Mouse (Mus musculus) gastrocnemius, postnatal 10 days (tissue): ENCODE measurements at regions not wholly inside any gene's neighbourhood (a gene's known extent, or its start where the extent isn't known, plus 50 kb on each side); places are given as distances from the start of the nearest gene placed in this dataset.

ENCODE experiments used
- DNase-seq: peaks from one replicate; pipeline ENCODE4 v3.0.0; 2021; ENCODE audit warnings: mixed read lengths

GRCm38 (mm10) chr7:74877466-74877865 is 322.9 kb upstream of the Slco3a1 start:
- no peak for DNase-seq

- no peak for DNase-seq
Observed at GRCm38 (mm10) chr7:74876667-74877066, 322.1 kb upstream of the Slco3a1 start.

GRCm38 (mm10) chr7:74870250-74870649 is 315.7 kb upstream of the Slco3a1 start:
- DNase-seq = no peak

GRCm38 (mm10) chr7:74862727-74863126 is 308.1 kb upstream of the Slco3a1 start:
- DNase-seq = peak; percentile 4

GRCm38 (mm10) chr7:74844306-74844929 is 289.8 kb upstream of the Slco3a1 start:
- no peak for DNase-seq

- no peak for DNase-seq
Observed at GRCm38 (mm10) chr7:74823286-74823685, 268.7 kb upstream of the Slco3a1 start.

GRCm38 (mm10) chr7:74793241-74793640 is 238.7 kb upstream of the Slco3a1 start:
- DNase-seq = no peak

GRCm38 (mm10) chr7:74788696-74789095 is 234.1 kb upstream of the Slco3a1 start:
- no peak for DNase-seq

GRCm38 (mm10) chr7:74771435-74772406 is 217.1 kb upstream of the Slco3a1 start:
- no peak for DNase-seq

GRCm38 (mm10) chr7:74766550-74766949 is 212.0 kb upstream of the Slco3a1 start:
- no peak for DNase-seq

- no peak for DNase-seq
Observed at GRCm38 (mm10) chr7:74757469-74757868, 202.9 kb upstream of the Slco3a1 start.

- DNase-seq = no peak
Observed at GRCm38 (mm10) chr7:74747704-74748103, 193.1 kb upstream of the Slco3a1 start.

- DNase-seq = no peak
Observed at GRCm38 (mm10) chr7:74734941-74735340, 180.4 kb upstream of the Slco3a1 start.

- DNase-seq = no peak
Observed at GRCm38 (mm10) chr7:74726324-74726991, 171.9 kb upstream of the Slco3a1 start.

- no peak for DNase-seq
Observed at GRCm38 (mm10) chr7:74719321-74719720, 164.7 kb upstream of the Slco3a1 start.

GRCm38 (mm10) chr7:74709993-74710581 is 155.5 kb upstream of the Slco3a1 start:
- no peak for DNase-seq

- DNase-seq = no peak
Observed at GRCm38 (mm10) chr7:74709006-74709405, 154.4 kb upstream of the Slco3a1 start.

- DNase-seq = no peak
Observed at GRCm38 (mm10) chr7:74703533-74703932, 149.0 kb upstream of the Slco3a1 start.

- DNase-seq = no peak
Observed at GRCm38 (mm10) chr7:74697794-74698354, 143.3 kb upstream of the Slco3a1 start.

GRCm38 (mm10) chr7:74696286-74696685 is 141.7 kb upstream of the Slco3a1 start:
- DNase-seq = no peak

- DNase-seq = no peak
Observed at GRCm38 (mm10) chr7:74693049-74693448, 138.5 kb upstream of the Slco3a1 start.

- DNase-seq = no peak
Observed at GRCm38 (mm10) chr7:74690706-74691105, 136.1 kb upstream of the Slco3a1 start.
